Mouse (Mus musculus) right cerebral cortex, postnatal 10 days (tissue): ENCODE measurements around the gene Nr5a2.
A peak's percentile ranks its signal among the peaks of the same experiment; 100 is the strongest.

Source experiments
- DNase-seq, 2 experiments: peaks; one replicate each; pipeline ENCODE4 v3.0.0; 2021; ENCODE audit warnings: low spot score in 2 of 2

The Nr5a2 gene

GRCm38 (mm10) chr1:136948511-136949275 lies 11.6 kb downstream of the Nr5a2 start:
- peak in 1 of 2 experiments; percentile 32 for DNase-seq

- no peak for DNase-seq
These were observed 12.2 kb downstream of the Nr5a2 start for GRCm38 (mm10) chr1:136948127-136948422.

GRCm38 (mm10) chr1:136947394-136948126 lies 12.7 kb downstream of the Nr5a2 start:
- no peak for DNase-seq

DNA sequence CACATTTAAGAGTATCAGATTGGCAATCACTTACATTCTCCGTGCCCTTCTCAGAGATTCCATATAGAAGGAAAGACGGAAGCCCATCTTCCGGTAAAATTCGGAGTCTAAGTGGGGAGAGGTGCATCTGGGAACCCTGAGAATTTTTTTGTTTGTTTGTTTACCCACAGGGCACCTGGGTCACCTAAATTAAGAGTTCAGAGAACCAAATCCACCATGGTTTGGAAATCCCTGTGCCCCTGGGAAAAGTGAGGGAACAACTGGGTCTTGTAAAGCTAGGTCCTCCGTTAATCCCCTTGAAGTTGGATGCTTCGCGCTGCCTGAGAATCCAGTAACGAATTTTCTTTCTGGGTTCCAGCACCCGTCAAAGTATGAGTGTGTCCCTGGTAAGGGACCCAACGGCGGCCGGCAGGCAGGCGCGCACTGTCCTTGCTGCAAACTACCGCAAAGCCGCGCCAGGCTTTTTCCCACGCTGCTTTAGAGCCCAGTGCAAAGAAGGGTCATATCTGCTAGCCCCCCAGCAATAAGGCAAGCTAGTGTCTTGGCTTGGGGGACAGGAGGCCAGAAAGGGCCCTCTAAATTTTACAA lies 13.3 kb downstream of the Nr5a2 start:
- no peak for DNase-seq

GRCm38 (mm10) chr1:136946404-136946803 lies 13.8 kb downstream of the Nr5a2 start:
- no peak for DNase-seq

- no peak for DNase-seq
These were observed 14.4 kb downstream of the Nr5a2 start for GRCm38 (mm10) chr1:136945876-136946275.

DNA sequence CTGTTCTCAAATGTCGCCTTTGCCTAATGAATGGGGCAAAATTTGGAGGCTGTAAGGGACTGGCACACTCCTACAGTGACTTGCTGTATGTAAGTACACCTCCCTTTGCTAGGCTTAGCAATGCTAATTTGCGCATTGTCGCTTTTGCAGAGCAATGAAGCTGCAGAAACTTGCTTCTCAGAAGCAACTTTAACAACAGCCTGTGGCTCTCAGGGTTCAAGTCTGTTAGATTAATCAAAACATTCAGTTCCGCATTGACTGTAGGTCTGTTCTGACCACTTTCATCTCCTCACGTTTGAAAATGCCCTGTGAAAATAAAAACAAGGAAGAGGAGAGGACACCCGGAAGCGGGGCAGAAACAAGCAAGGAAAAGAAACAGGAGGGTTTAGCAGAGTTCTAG lies 14.8 kb downstream of the Nr5a2 start:
- no peak for DNase-seq

GRCm38 (mm10) chr1:136940603-136941002 lies 19.6 kb downstream of the Nr5a2 start:
- DNase-seq, result no peak

- DNase-seq, result no peak
These were observed 21.0 kb downstream of the Nr5a2 start for GRCm38 (mm10) chr1:136939220-136939619.

- DNase-seq, result no peak
These were observed 24.3 kb downstream of the Nr5a2 start for GRCm38 (mm10) chr1:136935960-136936324.

DNA sequence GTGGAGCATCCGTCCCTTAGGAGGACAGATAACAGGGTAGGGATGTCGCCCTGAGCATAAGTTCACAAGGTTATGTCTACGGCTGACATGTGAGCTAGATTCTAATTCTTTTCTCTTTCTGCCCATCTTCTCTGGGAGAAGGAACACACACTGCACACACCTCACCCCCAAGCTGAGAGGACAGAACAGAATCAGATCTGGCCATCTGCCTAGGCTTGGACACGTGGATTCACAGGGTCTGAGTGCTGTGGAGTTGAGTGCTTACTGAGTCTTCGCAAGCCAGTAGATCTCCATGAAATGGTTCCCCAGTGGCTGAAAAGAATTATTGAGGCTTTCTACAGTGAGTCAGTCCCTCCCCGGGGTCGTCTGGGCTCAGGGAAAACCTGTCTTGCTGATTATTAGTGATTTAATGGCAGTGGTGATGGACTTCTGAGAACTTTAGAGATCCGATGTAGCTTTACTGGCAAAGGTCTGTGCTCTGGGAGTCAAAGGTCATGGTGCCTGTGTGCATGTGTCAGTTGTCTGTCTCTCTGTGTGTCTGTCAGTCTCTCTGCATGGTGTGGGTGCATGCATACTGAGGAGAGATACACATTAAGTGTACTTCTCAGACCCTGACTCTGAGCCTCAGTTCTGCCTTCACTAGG lies 24.8 kb downstream of the Nr5a2 start:
- DNase-seq, result no peak

DNA sequence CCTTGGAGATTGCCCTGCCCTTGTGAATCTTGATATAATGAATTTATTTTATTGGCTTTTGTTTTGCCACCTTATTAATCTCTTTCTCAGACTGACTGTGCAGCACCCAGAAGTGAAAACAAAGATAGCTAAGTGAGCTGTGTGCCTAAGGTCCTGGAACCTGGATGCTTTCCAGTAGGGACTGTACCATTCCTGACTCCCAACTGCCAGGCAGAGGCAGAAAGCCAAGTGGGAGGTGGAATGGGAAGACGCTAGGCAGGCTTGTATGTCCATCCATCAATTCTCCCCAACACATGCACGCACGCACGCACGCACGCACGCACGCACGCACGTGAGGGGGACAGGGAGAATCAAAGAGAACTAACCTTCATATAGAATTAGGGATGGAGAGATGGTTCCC lies 26.2 kb downstream of the Nr5a2 start:
- DNase-seq, result no peak

DNA sequence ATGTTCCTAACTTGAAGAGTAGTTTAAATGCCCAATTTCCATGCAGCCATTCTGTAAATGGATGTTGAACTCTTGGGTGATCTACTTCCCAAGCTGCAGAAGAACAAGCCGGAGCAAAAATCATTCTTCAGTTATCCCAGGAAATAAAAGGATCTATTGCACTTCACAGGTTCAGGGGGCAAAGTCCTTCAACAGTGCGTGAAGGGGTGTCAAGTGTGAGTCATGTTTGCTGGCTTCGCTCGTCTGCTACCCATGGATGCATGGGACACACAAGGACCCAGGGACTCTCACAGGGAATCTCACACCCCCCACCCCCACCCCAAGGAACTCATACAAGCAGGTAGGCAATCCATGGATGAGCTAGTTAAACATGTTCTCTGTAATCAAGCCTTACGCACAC lies 29.2 kb downstream of the Nr5a2 start:
- no peak for DNase-seq

GRCm38 (mm10) chr1:136929743-136930142 lies 30.5 kb downstream of the Nr5a2 start:
- DNase-seq, result no peak

DNA sequence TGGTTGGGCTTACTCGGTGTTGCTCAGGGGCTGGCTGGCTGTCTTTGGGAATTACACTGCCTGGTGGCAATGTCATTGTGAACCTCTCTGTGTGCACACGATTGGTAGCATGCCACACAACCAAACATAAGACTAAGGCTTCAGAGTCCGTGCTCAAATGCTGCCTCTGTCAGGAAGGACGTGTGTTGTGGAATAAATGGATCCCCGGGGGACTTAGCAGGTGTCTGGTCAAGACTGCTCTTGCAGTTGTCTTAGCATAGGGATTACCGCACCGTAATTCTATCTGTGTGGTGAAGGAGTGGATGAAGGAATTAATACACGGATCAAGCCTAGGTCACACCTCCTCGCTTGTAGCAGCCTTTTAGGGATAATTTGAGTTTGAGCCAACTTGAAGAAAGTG lies 32.8 kb downstream of the Nr5a2 start:
- no peak for DNase-seq

GRCm38 (mm10) chr1:136926026-136926425 lies 34.2 kb downstream of the Nr5a2 start:
- DNase-seq, result no peak

DNA sequence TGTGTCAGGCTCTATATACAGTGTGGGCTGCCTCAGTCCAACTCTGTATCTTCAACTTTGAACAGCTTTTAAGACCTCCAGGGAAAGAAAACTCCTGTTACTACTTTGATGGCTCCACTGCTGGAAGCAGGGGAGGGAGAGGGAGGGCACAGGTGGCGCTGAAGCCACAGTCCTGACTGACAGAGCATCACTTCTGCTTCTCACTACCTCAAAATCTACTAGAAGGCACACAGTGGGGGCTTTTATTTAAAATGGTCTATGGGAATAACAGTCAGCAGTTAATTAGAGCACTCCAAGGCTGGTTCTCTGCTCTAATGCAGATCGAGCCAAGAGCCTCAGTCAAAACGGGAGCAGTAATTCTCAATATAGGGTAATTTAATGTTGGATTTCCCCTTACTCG lies 40.2 kb downstream of the Nr5a2 start:
- DNase-seq, result no peak

DNA sequence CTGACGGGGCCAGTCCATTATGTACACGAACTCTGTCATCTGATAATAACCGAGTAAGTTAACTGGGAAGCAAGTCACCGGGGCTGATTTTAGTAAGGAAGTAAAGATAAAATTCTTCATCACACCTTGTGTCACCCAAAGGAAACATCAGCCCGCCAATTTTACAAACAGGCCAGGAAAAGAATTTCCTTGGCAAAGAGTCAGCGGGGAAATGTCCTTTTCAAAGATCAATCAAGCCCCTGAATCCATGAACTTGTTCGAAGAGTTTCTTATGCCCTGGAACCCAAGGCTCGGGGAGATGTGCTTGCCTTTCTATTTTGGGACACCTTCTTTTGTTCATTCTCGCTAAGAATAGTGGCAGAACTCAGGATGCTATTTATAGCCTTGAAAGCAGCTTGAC lies 41.5 kb downstream of the Nr5a2 start:
- DNase-seq, result no peak

- no peak for DNase-seq
These were observed 44.8 kb downstream of the Nr5a2 start for GRCm38 (mm10) chr1:136915438-136915837.

- DNase-seq, result no peak
These were observed 48.3 kb downstream of the Nr5a2 start for GRCm38 (mm10) chr1:136911996-136912395.

- DNase-seq, result no peak
These were observed 48.7 kb downstream of the Nr5a2 start for GRCm38 (mm10) chr1:136911594-136911860.

DNA sequence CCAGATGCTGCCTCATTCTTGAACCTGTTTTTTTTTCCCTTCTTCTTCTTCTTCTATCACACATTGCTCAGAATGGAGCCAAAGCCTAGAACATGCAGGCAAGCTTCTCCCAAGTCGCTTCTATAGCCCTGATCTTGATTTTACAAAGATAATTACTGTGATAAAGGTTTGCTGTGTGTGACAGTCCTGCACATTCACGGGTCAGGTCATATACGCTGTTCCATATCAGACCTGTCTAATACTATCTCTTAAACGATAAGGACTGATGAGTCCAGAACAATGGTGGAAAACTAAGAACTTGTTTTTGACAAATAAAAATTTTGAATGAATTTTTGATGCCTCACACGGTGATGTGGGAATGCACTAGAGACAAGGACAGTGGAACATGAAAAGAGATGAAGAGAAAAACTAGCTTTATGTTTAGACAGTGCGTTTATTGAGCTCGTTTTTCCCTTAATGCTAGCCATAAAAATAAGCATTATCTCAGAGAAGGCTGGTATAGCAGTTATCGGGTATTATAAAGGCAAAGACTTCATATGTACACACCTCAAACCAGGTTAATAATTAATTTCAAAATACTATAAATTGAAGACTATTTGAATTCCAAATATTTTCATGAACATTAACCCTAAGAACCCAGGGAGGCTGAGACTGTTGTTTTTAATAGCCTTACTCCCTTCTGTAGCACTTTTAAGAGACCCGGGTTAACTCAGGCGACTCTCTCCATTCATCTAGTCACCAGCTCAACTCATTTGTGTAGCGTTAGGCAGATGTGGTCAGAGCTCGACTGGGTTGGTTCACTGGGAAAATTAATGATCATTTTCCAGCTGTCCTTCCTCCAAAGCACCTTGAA lies 49.3 kb downstream of the Nr5a2 start:
- no peak for DNase-seq
